Mouse (Mus musculus): ENCODE measurements around the gene Depdc7.

Gene Depdc7

GRCm38 (mm10) chr2:104716279-104716678, 26.4 kb downstream of the Depdc7 start, which contains the start of gene Pin1rt1:
Gene Pin1rt1, minus strand, starts transcription at chr2:104716379.
- no peak for DNase-seq (ENCODE audit: low read depth, low spot score)

GRCm38 (mm10) chr2:104714254-104714691, 28.4 kb downstream of the Depdc7 start:
- DNase-seq (ENCODE audit: low read depth, low spot score), result no peak

- DNase-seq (ENCODE audit: low read depth, low spot score), result no peak
These were observed 30.2 kb downstream of the Depdc7 start for GRCm38 (mm10) chr2:104712486-104712809.

- DNase-seq (ENCODE audit: low read depth, low spot score), result peak; percentile 58
These were observed 30.8 kb downstream of the Depdc7 start, which contains the start of gene Tcp11l1 for GRCm38 (mm10) chr2:104711585-104712485. Gene Tcp11l1, minus strand, starts transcription at chr2:104712169.

GRCm38 (mm10) chr2:104710670-104711370, 31.9 kb downstream of the Depdc7 start:
- DNase-seq (ENCODE audit: low read depth, low spot score), result no peak

- DNase-seq (ENCODE audit: low read depth, low spot score), result no peak
These were observed 32.8 kb downstream of the Depdc7 start for GRCm38 (mm10) chr2:104709786-104710337.

- no peak for DNase-seq (ENCODE audit: low read depth, low spot score)
These were observed 38.3 kb downstream of the Depdc7 start for GRCm38 (mm10) chr2:104704355-104704754.

GRCm38 (mm10) chr2:104703158-104703557, 39.5 kb downstream of the Depdc7 start:
- DNase-seq (ENCODE audit: low read depth, low spot score), result peak; percentile 49

- no peak for DNase-seq (ENCODE audit: low read depth, low spot score)
These were observed 43.0 kb downstream of the Depdc7 start for GRCm38 (mm10) chr2:104699659-104700058.

- DNase-seq (ENCODE audit: low read depth, low spot score), result no peak
These were observed 50.1 kb downstream of the Depdc7 start for GRCm38 (mm10) chr2:104692551-104692950.

GRCm38 (mm10) chr2:104690720-104691119, 52.0 kb downstream of the Depdc7 start:
- no peak for DNase-seq (ENCODE audit: low read depth, low spot score)

- no peak for DNase-seq (ENCODE audit: low read depth, low spot score)
These were observed 54.0 kb downstream of the Depdc7 start for GRCm38 (mm10) chr2:104688724-104689123.

GRCm38 (mm10) chr2:104688321-104688720, 54.4 kb downstream of the Depdc7 start:
- no peak for DNase-seq (ENCODE audit: low read depth, low spot score)

GRCm38 (mm10) chr2:104687261-104687660, 55.4 kb downstream of the Depdc7 start:
- no peak for DNase-seq (ENCODE audit: low read depth, low spot score)

- peak; percentile 92 for DNase-seq (ENCODE audit: low read depth, low spot score)
These were observed 57.3 kb downstream of the Depdc7 start for GRCm38 (mm10) chr2:104685418-104685817.

GRCm38 (mm10) chr2:104684771-104685170, 57.9 kb downstream of the Depdc7 start:
- no peak for DNase-seq (ENCODE audit: low read depth, low spot score)

GRCm38 (mm10) chr2:104677326-104677725, 65.4 kb downstream of the Depdc7 start:
- no peak for DNase-seq (ENCODE audit: low read depth, low spot score)
